30 mouse cellular contexts compared by ENCODE assay signal in the genomic region with DNA sequence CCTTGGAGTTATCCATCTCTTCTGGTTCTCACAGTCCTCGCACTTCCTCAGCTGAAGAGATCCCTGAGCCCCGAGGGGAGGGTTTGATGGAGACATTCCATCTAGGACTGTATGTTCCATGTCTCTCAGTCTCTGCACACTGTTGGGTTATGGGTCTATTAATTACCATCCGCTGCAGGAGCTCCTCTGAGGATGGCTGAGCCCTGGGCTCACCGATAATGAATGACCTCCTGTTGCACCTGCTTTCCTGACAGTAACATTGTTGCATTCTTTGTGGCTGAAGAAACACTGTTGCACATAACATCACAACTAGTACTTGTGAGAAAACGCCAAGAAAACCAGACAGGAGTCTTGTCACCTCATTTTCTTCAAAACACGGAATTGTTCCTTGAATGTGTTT. TPM values are rescaled to one million over a fixed set of nuclear protein-coding genes. Genes with fewer than 3 reads are reported as not detected.
DNase-seq lines count a peak whose midpoint lies in the region; ATAC-seq and TF ChIP-seq lines count a peak whose summit lies in the region.
"Had no signal": no experiment of that assay in that cellular context is flagged by ENCODE, and none has a peak within 500 bp of the region (broad histone marks: within the 10 kb centered on the region; RNA-seq: fewer than 3 reads in every experiment).

No protein-coding gene starts in this region.

- ATAC-seq in heart, embryonic 12.5 days (ENCODE audit: insufficient number of reproducible peaks, low FRiP score) = no peak
- peak; percentile 42; the same call in 1 of the 2 replicates for ATAC-seq in intestine, embryonic 14.5 days (replicated peaks; ENCODE audit: low FRiP score, low TSS enrichment, low read depth)
- ATAC-seq in intestine, postnatal 0 days = no peak
- ATAC-seq in intestine, embryonic 15.5 days = peak; percentile 53
- ATAC-seq in intestine, embryonic 16.5 days = peak; percentile 41
- ATAC-seq: forebrain, embryonic 14.5 days; forebrain, postnatal 0 days; hindbrain, postnatal 0 days had no signal

- no peak overlapping the region for H3K9ac ChIP-seq in heart, embryonic 12.5 days
- no peak overlapping the region for H3K9ac ChIP-seq in intestine, embryonic 14.5 days (ENCODE audit: low read length)
- no peak overlapping the region for H3K9ac ChIP-seq in intestine, postnatal 0 days (ENCODE audit: low read depth, low read length)
- H3K9ac ChIP-seq in intestine, embryonic 15.5 days = no peak overlapping the region
- H3K9ac ChIP-seq in intestine, embryonic 16.5 days (ENCODE audit: low read depth, low read length) = no peak overlapping the region
- H3K9ac ChIP-seq: forebrain, postnatal 0 days; hindbrain, embryonic 14.5 days had no signal

- H3K27ac ChIP-seq in heart, embryonic 12.5 days (ENCODE audit: poor library complexity, severe bottlenecking) = peak overlapping the region; percentile 48; the same call in 1 of the 2 replicates
- peak overlapping the region; percentile 73; the same call in 1 of the 2 replicates for H3K27ac ChIP-seq in intestine, embryonic 14.5 days (ENCODE audit: low read depth)
- H3K27ac ChIP-seq in intestine, postnatal 0 days (ENCODE audit: low read depth, low read length) = no peak overlapping the region
- H3K27ac ChIP-seq in intestine, embryonic 15.5 days = peak overlapping the region; percentile 59; the same call in 1 of the 2 replicates
- 0 out of 2 replicates have a peak overlapping the region, but pooled peaks have one; percentile 26 for H3K27ac ChIP-seq in intestine, embryonic 16.5 days (ENCODE audit: low read length)
- H3K27ac ChIP-seq: gastrocnemius, adult 2 months; hindbrain, embryonic 14.5 days; hindbrain, postnatal 0 days had no signal

- no peak for TF ChIP-seq CTCF in intestine, postnatal 0 days (IDR thresholded peaks at IDR 0.05; ENCODE audit: low read depth)

- H3K27me3 ChIP-seq in heart, embryonic 12.5 days (replicated peaks) = no peaks in the 10 kb centered on the region
- no peaks in the 10 kb centered on the region for H3K27me3 ChIP-seq in intestine, embryonic 14.5 days (replicated peaks; ENCODE audit: control insufficient read depth, insufficient read depth, low read length)
- H3K27me3 ChIP-seq in intestine, postnatal 0 days (replicated peaks; ENCODE audit: control insufficient read depth, insufficient read depth, low read length) = no peaks in the 10 kb centered on the region
- no peaks in the 10 kb centered on the region for H3K27me3 ChIP-seq in intestine, embryonic 15.5 days (replicated peaks)
- no peaks in the 10 kb centered on the region for H3K27me3 ChIP-seq in intestine, embryonic 16.5 days (replicated peaks; ENCODE audit: control insufficient read depth, insufficient read depth, low read length)

- no peak for DNase-seq in heart, postnatal 4 days
- no peak for DNase-seq in intestine, embryonic 14.5 days (ENCODE audit: low spot score)
- DNase-seq in spleen, postnatal 4 days (ENCODE audit: low spot score in 2 of 2) = no peak
- DNase-seq: adrenal gland, adult 2 months; adrenal gland, postnatal 14 days; cerebellum, adult 11-12 months; cerebellum, adult 8-10 months; cerebellum, postnatal 10 days; forebrain, postnatal 0 days; gastrocnemius, adult 2 months; gastrocnemius, postnatal 14 days; heart, adult 18-20 months; heart, postnatal 10 days; heart, postnatal 36 days; kidney, adult 2 months had no signal

- no peak overlapping the region for H3K4me2 ChIP-seq in heart, embryonic 12.5 days
- no peak overlapping the region for H3K4me2 ChIP-seq in intestine, embryonic 14.5 days (ENCODE audit: low read length)
- no peak overlapping the region for H3K4me2 ChIP-seq in intestine, postnatal 0 days (replicated peaks; ENCODE audit: low read depth)
- H3K4me2 ChIP-seq in intestine, embryonic 15.5 days (replicated peaks) = no peak overlapping the region
- no peak overlapping the region for H3K4me2 ChIP-seq in intestine, embryonic 16.5 days (ENCODE audit: low read depth, low read length)
- H3K4me2 ChIP-seq: hindbrain, embryonic 14.5 days had no signal

- WGBS in heart, embryonic 12.5 days = 79% methylated on average over 6 of the region's 6 CpGs
- 56% methylated on average over 6 of the region's 6 CpGs for WGBS in intestine, embryonic 14.5 days
- WGBS in intestine, postnatal 0 days = 36% methylated on average over 6 of the region's 6 CpGs
- 51% methylated on average over 6 of the region's 6 CpGs for WGBS in intestine, embryonic 15.5 days
- 51% methylated on average over 6 of the region's 6 CpGs for WGBS in intestine, embryonic 16.5 days

- no peaks in the 10 kb centered on the region for H3K36me3 ChIP-seq in heart, embryonic 12.5 days
- H3K36me3 ChIP-seq in intestine, embryonic 14.5 days (ENCODE audit: control insufficient read depth, insufficient read depth, low read length) = no peaks in the 10 kb centered on the region
- no peaks in the 10 kb centered on the region for H3K36me3 ChIP-seq in intestine, postnatal 0 days (ENCODE audit: control insufficient read depth, insufficient read depth)
- H3K36me3 ChIP-seq in intestine, embryonic 15.5 days = no peaks in the 10 kb centered on the region
- H3K36me3 ChIP-seq in intestine, embryonic 16.5 days (ENCODE audit: control insufficient read depth, insufficient read depth, low read length) = no peaks in the 10 kb centered on the region
- H3K36me3 ChIP-seq: forebrain, embryonic 10.5 days had no signal

- H3K4me1 ChIP-seq in heart, embryonic 12.5 days (replicated peaks) = peaks cover 42% of the 10 kb centered on the region
- peaks cover 16% of the 10 kb centered on the region for H3K4me1 ChIP-seq in intestine, embryonic 14.5 days (replicated peaks; ENCODE audit: control insufficient read depth, insufficient read depth, low read length)
- no peaks in the 10 kb centered on the region; the same call in 1 of the 2 replicates for H3K4me1 ChIP-seq in intestine, postnatal 0 days (replicated peaks; ENCODE audit: control insufficient read depth, insufficient read depth, low read length)
- H3K4me1 ChIP-seq in intestine, embryonic 15.5 days (replicated peaks) = peaks cover 20% of the 10 kb centered on the region
- peaks cover 22% of the 10 kb centered on the region for H3K4me1 ChIP-seq in intestine, embryonic 16.5 days (ENCODE audit: control insufficient read depth, insufficient read depth, low read length)

- no peak overlapping the region for H3K4me3 ChIP-seq in heart, embryonic 12.5 days
- no peak overlapping the region for H3K4me3 ChIP-seq in intestine, embryonic 14.5 days (ENCODE audit: low read depth, low read length)
- no peak overlapping the region for H3K4me3 ChIP-seq in intestine, postnatal 0 days (ENCODE audit: low read depth, low read length)
- H3K4me3 ChIP-seq in intestine, embryonic 15.5 days (replicated peaks) = no peak overlapping the region
- no peak overlapping the region for H3K4me3 ChIP-seq in intestine, embryonic 16.5 days (ENCODE audit: low read length)
- H3K4me3 ChIP-seq: forebrain, embryonic 10.5 days; gastrocnemius, adult 2 months had no signal

- no peaks in the 10 kb centered on the region for H3K9me3 ChIP-seq in heart, embryonic 12.5 days (replicated peaks)
- no peaks in the 10 kb centered on the region for H3K9me3 ChIP-seq in intestine, embryonic 14.5 days (ENCODE audit: control insufficient read depth, low read length)
- no peaks in the 10 kb centered on the region for H3K9me3 ChIP-seq in intestine, postnatal 0 days (ENCODE audit: control insufficient read depth)
- H3K9me3 ChIP-seq in intestine, embryonic 15.5 days = no peaks in the 10 kb centered on the region
- H3K9me3 ChIP-seq in intestine, embryonic 16.5 days (ENCODE audit: control insufficient read depth, low read length) = no peaks in the 10 kb centered on the region
- H3K9me3 ChIP-seq: forebrain, embryonic 10.5 days had no signal

RNA-seq across cellular contexts. Expression of gene Rfx8, which starts 27.9 kb away (rescaled TPM):
- 0.69 and 1.2 TPM in 2 replicates for polyA plus RNA-seq in heart, embryonic 12.5 days (2016; fragmentation: Nextera tagmentation; extraction: Ambion mirVana)
- total RNA-seq in heart, postnatal 4 days (2021) = under 1 TPM; 0.57 to 0.72 TPM
- 0.26 TPM in 1 of 2 replicates, not detected in the other for polyA plus RNA-seq in intestine, embryonic 14.5 days (2014; fragmentation: Nextera tagmentation; extraction: Ambion mirVana)
- 0.09 and 0.16 TPM in 2 replicates for polyA plus RNA-seq in intestine, postnatal 0 days (2015; fragmentation: Nextera tagmentation; extraction: Ambion mirVana)
- polyA plus RNA-seq in intestine, embryonic 15.5 days (2015; fragmentation: Nextera tagmentation; extraction: Ambion mirVana) = 0.13 and 0.20 TPM in 2 replicates
- 0.18 TPM in 1 of 2 replicates, not detected in the other for polyA plus RNA-seq in intestine, embryonic 16.5 days (2015; fragmentation: Nextera tagmentation; extraction: Ambion mirVana)
- total RNA-seq: adrenal gland, adult 2 months; gastrocnemius, adult 2 months; MEL had no signal
- polyA plus RNA-seq: CD4-positive, CD25-positive, alpha-beta regulatory T cell, adult 4 months; inflammation-experienced regulatory T-cells, adult 6 months; kidney, adult 2 months had no signal

RNA-seq across cellular contexts. Expression of gene Gm3646, which starts 56.5 kb away (rescaled TPM):
- 0.82 and 1.8 TPM in 2 replicates for polyA plus RNA-seq in heart, embryonic 12.5 days (2016; fragmentation: Nextera tagmentation; extraction: Ambion mirVana)
- 1 to 10 TPM; 8.2 to 8.6 TPM for total RNA-seq in heart, postnatal 4 days (2021)
- polyA plus RNA-seq in intestine, embryonic 14.5 days (2014; fragmentation: Nextera tagmentation; extraction: Ambion mirVana) = not detected in 2 replicates
- polyA plus RNA-seq in intestine, postnatal 0 days (2015; fragmentation: Nextera tagmentation; extraction: Ambion mirVana) = 0.54 TPM in 1 of 2 replicates, not detected in the other
- not detected in 2 replicates for polyA plus RNA-seq in intestine, embryonic 15.5 days (2015; fragmentation: Nextera tagmentation; extraction: Ambion mirVana)
- not detected in 2 replicates for polyA plus RNA-seq in intestine, embryonic 16.5 days (2015; fragmentation: Nextera tagmentation; extraction: Ambion mirVana)
- total RNA-seq: adrenal gland, adult 2 months; adrenal gland, postnatal 14 days; adrenal gland, postnatal 4 days; forebrain, postnatal 0 days; hindbrain, postnatal 0 days; MEL had no signal
- polyA plus RNA-seq: adrenal gland, adult 2 months; CD4-positive, CD25-positive, alpha-beta regulatory T cell, adult 4 months; embryonic facial prominence, embryonic 11.5 days; forebrain, embryonic 10.5 days; forebrain, embryonic 14.5 days; forebrain, postnatal 0 days; frontal cortex, adult 2 months; hindbrain, embryonic 11.5 days; hindbrain, embryonic 14.5 days; hindbrain, postnatal 0 days; inflammation-experienced regulatory T-cells, adult 6 months; kidney, adult 2 months had no signal

Comparison
In these comparisons a context has a peak if more than half of its experiments do, and no peak if none do; other contexts are left out.
1. ATAC-seq: peak in intestine, embryonic 14.5 days (single experiment), intestine, embryonic 15.5 days (single experiment) and intestine, embryonic 16.5 days (single experiment); none in heart, embryonic 12.5 days (single experiment) and intestine, postnatal 0 days (single experiment).